Mouse (Mus musculus) skeletal muscle tissue, adult 2 months (tissue): Measurements from ENCODE around the gene Flywch1.

Source experiments
- DNase-seq: peaks from one replicate; pipeline ENCODE4 v3.0.0-alpha.2; 2012; ENCODE audit warnings: low read depth, low spot score

Flywch1 gene

GRCm38 (mm10) chr17:23771284-23772218, at the start of gene Flywch1:
Flywch1 (minus strand) TSS chr17:23771602.
- peak; percentile 99 for DNase-seq

- DNase-seq: no peak
These were observed 49.3 kb upstream of the Flywch1 start for GRCm38 (mm10) chr17:23820731-23821130.

- no peak for DNase-seq
These were observed 47.8 kb upstream of the Flywch1 start for GRCm38 (mm10) chr17:23819235-23819634.

- no peak for DNase-seq
These were observed 47.2 kb upstream of the Flywch1 start for GRCm38 (mm10) chr17:23818579-23818978.

GRCm38 (mm10) chr17:23815641-23816040, 44.2 kb upstream of the Flywch1 start:
- no peak for DNase-seq

GRCm38 (mm10) chr17:23807918-23808317, 36.5 kb upstream of the Flywch1 start:
- no peak for DNase-seq

- DNase-seq: no peak
These were observed 35.5 kb upstream of the Flywch1 start for GRCm38 (mm10) chr17:23806867-23807266.

- no peak for DNase-seq
These were observed 33.2 kb upstream of the Flywch1 start for GRCm38 (mm10) chr17:23804426-23805085.

- DNase-seq: peak; percentile 75
These were observed 32.1 kb upstream of the Flywch1 start for GRCm38 (mm10) chr17:23803366-23804041.

- DNase-seq: peak; percentile 100
These were observed 31.5 kb upstream of the Flywch1 start for GRCm38 (mm10) chr17:23802746-23803365.

GRCm38 (mm10) chr17:23801627-23802026, 30.2 kb upstream of the Flywch1 start:
- DNase-seq: no peak

GRCm38 (mm10) chr17:23797316-23797715, 25.9 kb upstream of the Flywch1 start:
- no peak for DNase-seq

GRCm38 (mm10) chr17:23795323-23795722, 23.9 kb upstream of the Flywch1 start:
- no peak for DNase-seq

- DNase-seq: no peak
These were observed 19.6 kb upstream of the Flywch1 start for GRCm38 (mm10) chr17:23791079-23791357.

- DNase-seq: no peak
These were observed 19.1 kb upstream of the Flywch1 start, which contains the start of gene Srrm2 for GRCm38 (mm10) chr17:23790269-23791078. Srrm2 (plus strand) TSS chr17:23790532.

- DNase-seq: no peak
These were observed 18.4 kb upstream of the Flywch1 start for GRCm38 (mm10) chr17:23789749-23790268.

GRCm38 (mm10) chr17:23788973-23789372, 17.6 kb upstream of the Flywch1 start:
- no peak for DNase-seq

GRCm38 (mm10) chr17:23786510-23786931, 15.1 kb upstream of the Flywch1 start:
- no peak for DNase-seq

GRCm38 (mm10) chr17:23785561-23786471, 14.4 kb upstream of the Flywch1 start, which contains the start of gene Flywch2:
Flywch2 (minus strand) TSS chr17:23786081.
- no peak for DNase-seq

GRCm38 (mm10) chr17:23783352-23783751, 11.9 kb upstream of the Flywch1 start:
- DNase-seq: no peak
